In the genomic region with DNA sequence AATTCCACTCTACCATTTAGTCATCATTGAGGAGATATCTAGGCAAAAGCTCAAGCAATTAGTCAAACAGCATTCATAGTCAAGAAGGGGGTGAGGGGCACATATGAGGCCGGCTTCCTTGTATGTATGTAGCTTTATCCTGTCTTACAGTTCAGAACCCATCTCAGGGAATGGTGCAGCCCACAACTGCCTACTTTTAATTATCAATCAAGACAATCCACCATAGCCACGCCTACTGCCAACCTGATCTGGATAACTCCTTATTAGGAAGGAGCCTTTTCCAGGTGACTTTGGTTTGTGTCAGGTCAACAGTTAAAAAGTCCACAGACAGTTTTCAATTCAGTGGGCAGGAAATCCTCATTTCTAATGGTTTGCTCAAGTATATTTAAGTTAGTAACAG, we compare ENCODE assay signal across 13 mouse cellular contexts.
"Had no signal": no experiment of that assay in that cellular context is flagged by ENCODE, and none has a peak within 500 bp of the region (broad histone marks: within the 10 kb centered on the region; RNA-seq: fewer than 3 reads in every experiment).

No protein-coding gene starts in this region.

- H3K27ac ChIP-seq: intestine, embryonic 15.5 days; kidney, postnatal 0 days; limb, embryonic 10.5 days; liver, embryonic 15.5 days; midbrain, embryonic 10.5 days; neural tube, embryonic 12.5 days had no signal

- H3K27me3 ChIP-seq: intestine, embryonic 15.5 days; liver, embryonic 15.5 days; neural tube, embryonic 12.5 days had no signal

- H3K4me1 ChIP-seq: intestine, embryonic 15.5 days; limb, embryonic 10.5 days; liver, embryonic 15.5 days; midbrain, embryonic 10.5 days; neural tube, embryonic 12.5 days had no signal

- H3K4me3 ChIP-seq: intestine, embryonic 15.5 days; limb, embryonic 10.5 days; liver, embryonic 15.5 days; midbrain, embryonic 10.5 days; neural tube, embryonic 12.5 days had no signal

- H3K36me3 ChIP-seq: intestine, embryonic 15.5 days; limb, embryonic 10.5 days; liver, embryonic 15.5 days; midbrain, embryonic 10.5 days; neural tube, embryonic 12.5 days had no signal

- H3K4me2 ChIP-seq: intestine, embryonic 15.5 days; liver, embryonic 11.5 days; liver, embryonic 15.5 days; neural tube, embryonic 12.5 days had no signal

- DNase-seq: layer of hippocampus, adult 9-11 months; lung, adult 2 months; lung, postnatal 36 days; midbrain, embryonic 14.5 days; thymus, adult 18-20 months; thymus, postnatal 25 days had no signal
